Comparison of ENCODE assay signal across 13 mouse cellular contexts in the genomic region with DNA sequence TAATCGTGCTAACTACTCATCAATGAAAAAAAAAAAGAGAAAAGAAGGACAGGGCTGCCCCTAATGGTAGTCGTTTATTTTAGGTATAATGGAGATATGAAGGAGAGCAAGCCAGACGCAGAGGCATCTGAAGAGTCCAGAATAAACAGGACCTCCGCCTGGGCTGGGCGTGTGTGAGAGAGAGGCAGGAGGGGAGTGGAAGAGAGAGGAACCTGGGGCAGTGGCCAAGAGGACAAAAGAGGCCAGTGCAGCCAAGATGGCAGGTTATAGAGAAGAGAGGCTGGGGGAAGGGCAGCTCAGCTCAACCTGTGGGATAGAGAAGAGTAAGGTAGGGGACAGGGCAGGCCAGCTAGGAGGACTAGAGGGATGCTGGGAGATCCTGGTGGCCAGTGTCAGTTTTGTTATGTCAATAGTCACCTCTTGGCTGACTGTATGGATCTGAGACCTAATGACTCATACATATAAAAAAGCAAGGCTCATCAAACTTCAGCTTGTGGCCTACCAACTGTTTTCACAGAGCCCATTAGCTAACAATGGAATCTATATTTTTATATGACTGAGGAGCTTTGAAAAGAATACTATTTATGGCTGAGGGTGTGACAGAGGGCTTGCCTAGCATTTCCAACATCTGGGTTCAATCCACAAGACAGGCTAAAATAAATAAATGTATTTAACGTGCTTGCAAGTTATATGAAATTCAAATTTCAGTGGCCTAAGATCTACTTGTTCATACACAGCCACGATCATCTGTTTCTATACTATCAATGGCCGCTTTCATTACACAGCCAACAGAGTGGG. TPM values are rescaled to one million over a fixed set of nuclear protein-coding genes. Genes with fewer than 3 reads are reported as not detected.
DNase-seq lines count a peak whose midpoint lies in the region; ATAC-seq and TF ChIP-seq lines count a peak whose summit lies in the region.
"Had no signal": no experiment of that assay in that cellular context is flagged by ENCODE, and none has a peak within 500 bp of the region (broad histone marks: within the 10 kb centered on the region; RNA-seq: fewer than 3 reads in every experiment).

No protein-coding gene starts in this region.

- peaks cover 3% of the 10 kb centered on the region for H3K36me3 ChIP-seq in heart, embryonic 12.5 days
- H3K36me3 ChIP-seq in heart, embryonic 10.5 days: no peaks in the 10 kb centered on the region
- no peaks in the 10 kb centered on the region for H3K36me3 ChIP-seq in stomach, embryonic 14.5 days (ENCODE audit: control insufficient read depth, insufficient read depth, low read length)
- H3K36me3 ChIP-seq in stomach, postnatal 0 days (ENCODE audit: control insufficient read depth, insufficient read depth, low read length): no peaks in the 10 kb centered on the region
- H3K36me3 ChIP-seq in heart, embryonic 13.5 days: peaks cover 16% of the 10 kb centered on the region
- H3K36me3 ChIP-seq: liver, embryonic 13.5 days; midbrain, embryonic 13.5 days; stomach, embryonic 15.5 days had no signal

- no peak for TF ChIP-seq EP300 in stomach, postnatal 0 days (optimal IDR thresholded peaks at IDR 0.05)

- H3K9ac ChIP-seq in heart, embryonic 12.5 days: no peak overlapping the region
- H3K9ac ChIP-seq in stomach, embryonic 14.5 days (replicated peaks; ENCODE audit: low read depth, low read length): no peak overlapping the region
- H3K9ac ChIP-seq in stomach, postnatal 0 days (ENCODE audit: low read length): no peak overlapping the region
- no peak overlapping the region for H3K9ac ChIP-seq in heart, embryonic 13.5 days
- H3K9ac ChIP-seq: kidney, embryonic 15.5 days; midbrain, embryonic 13.5 days; stomach, embryonic 15.5 days had no signal

- no peak overlapping the region for H3K4me2 ChIP-seq in heart, embryonic 12.5 days
- H3K4me2 ChIP-seq in stomach, embryonic 14.5 days (replicated peaks; ENCODE audit: low read depth, low read length): no peak overlapping the region
- H3K4me2 ChIP-seq in stomach, postnatal 0 days (replicated peaks; ENCODE audit: low read depth): no peak overlapping the region
- no peak overlapping the region for H3K4me2 ChIP-seq in heart, embryonic 13.5 days
- H3K4me2 ChIP-seq: kidney, embryonic 15.5 days; liver, embryonic 13.5 days; midbrain, embryonic 13.5 days; stomach, embryonic 15.5 days had no signal

- 0 out of 2 replicates have a peak overlapping the region, but pooled peaks have one; percentile 2 for H3K27ac ChIP-seq in heart, embryonic 12.5 days (ENCODE audit: poor library complexity, severe bottlenecking)
- H3K27ac ChIP-seq in heart, embryonic 10.5 days: no peak overlapping the region
- H3K27ac ChIP-seq in stomach, embryonic 14.5 days (ENCODE audit: low read length): no peak overlapping the region
- no peak overlapping the region for H3K27ac ChIP-seq in stomach, postnatal 0 days (replicated peaks)
- H3K27ac ChIP-seq in heart, embryonic 13.5 days (replicated peaks): 0 out of 2 replicates have a peak overlapping the region, but pooled peaks have one; percentile 16
- H3K27ac ChIP-seq: hindbrain, embryonic 10.5 days; kidney, embryonic 15.5 days; liver, embryonic 13.5 days; midbrain, embryonic 13.5 days; stomach, embryonic 15.5 days had no signal

- no peaks in the 10 kb centered on the region for H3K27me3 ChIP-seq in heart, embryonic 12.5 days (replicated peaks)
- H3K27me3 ChIP-seq in heart, embryonic 10.5 days (ENCODE audit: insufficient read depth, poor library complexity, severe bottlenecking): no peaks in the 10 kb centered on the region
- no peaks in the 10 kb centered on the region for H3K27me3 ChIP-seq in stomach, embryonic 14.5 days (ENCODE audit: control insufficient read depth, insufficient read depth, low read length)
- no peaks in the 10 kb centered on the region for H3K27me3 ChIP-seq in stomach, postnatal 0 days (ENCODE audit: control insufficient read depth, insufficient read depth, low read length)
- no peaks in the 10 kb centered on the region for H3K27me3 ChIP-seq in heart, embryonic 13.5 days (replicated peaks)
- H3K27me3 ChIP-seq: kidney, embryonic 15.5 days; liver, embryonic 13.5 days; midbrain, embryonic 13.5 days; stomach, embryonic 15.5 days had no signal

- TF ChIP-seq CTCF in stomach, postnatal 0 days (IDR thresholded peaks at IDR 0.05; ENCODE audit: low read depth): no peak

- H3K4me3 ChIP-seq in heart, embryonic 12.5 days: no peak overlapping the region
- H3K4me3 ChIP-seq in heart, embryonic 10.5 days: no peak overlapping the region
- no peak overlapping the region for H3K4me3 ChIP-seq in stomach, embryonic 14.5 days (ENCODE audit: low read depth, low read length)
- H3K4me3 ChIP-seq in stomach, postnatal 0 days (ENCODE audit: low read depth, low read length): no peak overlapping the region
- H3K4me3 ChIP-seq in heart, embryonic 13.5 days: no peak overlapping the region
- H3K4me3 ChIP-seq: hindbrain, embryonic 10.5 days; kidney, embryonic 15.5 days; liver, embryonic 13.5 days; midbrain, embryonic 13.5 days; stomach, embryonic 15.5 days had no signal

- intact Hi-C loops in left cerebral cortex, postnatal 4 days (cut with DNase I): no loop called here

- no peaks in the 10 kb centered on the region for H3K9me3 ChIP-seq in heart, embryonic 12.5 days (replicated peaks)
- H3K9me3 ChIP-seq in heart, embryonic 10.5 days: no peaks in the 10 kb centered on the region
- no peaks in the 10 kb centered on the region for H3K9me3 ChIP-seq in stomach, embryonic 14.5 days (ENCODE audit: control insufficient read depth, low read depth, low read length)
- no peaks in the 10 kb centered on the region for H3K9me3 ChIP-seq in stomach, postnatal 0 days (ENCODE audit: control insufficient read depth, low read length)
- H3K9me3 ChIP-seq in heart, embryonic 13.5 days: no peaks in the 10 kb centered on the region
- H3K9me3 ChIP-seq: kidney, embryonic 15.5 days; liver, embryonic 13.5 days; midbrain, embryonic 13.5 days; stomach, embryonic 15.5 days had no signal

- WGBS in heart, embryonic 12.5 days: 72% methylated on average over 8 of the region's 8 CpGs
- 77% methylated on average over 8 of the region's 8 CpGs for WGBS in heart, embryonic 10.5 days
- 56% methylated on average over 8 of the region's 8 CpGs for WGBS in stomach, embryonic 14.5 days
- 48% methylated on average over 8 of the region's 8 CpGs for WGBS in stomach, postnatal 0 days
- WGBS in heart, embryonic 13.5 days: 60% methylated on average over 8 of the region's 8 CpGs

- H3K4me1 ChIP-seq in heart, embryonic 12.5 days (replicated peaks): peaks cover 54% of the 10 kb centered on the region
- peaks cover 22% of the 10 kb centered on the region for H3K4me1 ChIP-seq in heart, embryonic 10.5 days
- H3K4me1 ChIP-seq in stomach, embryonic 14.5 days (ENCODE audit: control insufficient read depth, insufficient read depth, low read length): peaks cover 15% of the 10 kb centered on the region; the same call in 1 of the 2 replicates
- H3K4me1 ChIP-seq in stomach, postnatal 0 days (replicated peaks; ENCODE audit: control insufficient read depth, insufficient read depth): peaks cover 4% of the 10 kb centered on the region; the same call in 1 of the 2 replicates
- peaks cover 74% of the 10 kb centered on the region for H3K4me1 ChIP-seq in heart, embryonic 13.5 days
- H3K4me1 ChIP-seq: hindbrain, embryonic 10.5 days; midbrain, embryonic 13.5 days had no signal

- no peak; the same call in 1 of the 2 replicates for ATAC-seq in heart, embryonic 12.5 days (ENCODE audit: insufficient number of reproducible peaks, low FRiP score)
- ATAC-seq in stomach, embryonic 14.5 days (ENCODE audit: insufficient number of reproducible peaks, insufficient read depth, low FRiP score, low read depth): peak; percentile 33; the same call in 1 of the 2 replicates
- no peak for ATAC-seq in stomach, postnatal 0 days (ENCODE audit: low FRiP score, low TSS enrichment)
- no peak for ATAC-seq in heart, embryonic 13.5 days (ENCODE audit: extremely low read depth, insufficient number of reproducible peaks, low FRiP score, low TSS enrichment)
- ATAC-seq: midbrain, embryonic 13.5 days had no signal

- no peak for DNase-seq in heart, embryonic 10.5 days (ENCODE audit: low spot score)
- DNase-seq in stomach, postnatal 0 days (ENCODE audit: low spot score): no peak
- DNase-seq in left cerebral cortex, postnatal 4 days: no peak
- DNase-seq in retina, embryonic 14.5 days (ENCODE audit: low spot score): no peak
- DNase-seq: liver, embryonic 13.5 days; right cerebral cortex, postnatal 25 days had no signal

RNA-seq across cellular contexts. Expression of a gene that starts 16.9 kb away (rescaled TPM):
- polyA plus RNA-seq in heart, embryonic 12.5 days (2016; fragmentation: Nextera tagmentation; extraction: Ambion mirVana): 46.2 and 50.8 TPM in 2 replicates
- polyA plus RNA-seq in heart, embryonic 10.5 days (2016; fragmentation: Nextera tagmentation; extraction: Ambion mirVana): 37.4 and 37.7 TPM in 2 replicates
- 38.4 and 40.1 TPM in 2 replicates for polyA plus RNA-seq in stomach, embryonic 14.5 days (2014; fragmentation: Nextera tagmentation; extraction: Ambion mirVana)
- polyA plus RNA-seq in stomach, postnatal 0 days (2015; fragmentation: Nextera tagmentation; extraction: Ambion mirVana): 48.9 and 49.5 TPM in 2 replicates
- 27.1 and 30.4 TPM in 2 replicates for polyA plus RNA-seq in heart, embryonic 13.5 days (2015; fragmentation: Nextera tagmentation; extraction: Ambion mirVana)
- total RNA-seq in left cerebral cortex, postnatal 4 days (2021): 10 to 100 TPM; 68.4 to 73.0 TPM

Comparison
In these comparisons a context has a peak if more than half of its experiments do, and no peak if none do; other contexts are left out.
1. H3K27ac ChIP-seq: peak in heart, embryonic 12.5 days (single experiment) and heart, embryonic 13.5 days (single experiment); none in heart, embryonic 10.5 days (single experiment), stomach, embryonic 14.5 days (single experiment) and stomach, postnatal 0 days (single experiment).